Comparison of ENCODE assay signal across 10 mouse cellular contexts in the genomic region with DNA sequence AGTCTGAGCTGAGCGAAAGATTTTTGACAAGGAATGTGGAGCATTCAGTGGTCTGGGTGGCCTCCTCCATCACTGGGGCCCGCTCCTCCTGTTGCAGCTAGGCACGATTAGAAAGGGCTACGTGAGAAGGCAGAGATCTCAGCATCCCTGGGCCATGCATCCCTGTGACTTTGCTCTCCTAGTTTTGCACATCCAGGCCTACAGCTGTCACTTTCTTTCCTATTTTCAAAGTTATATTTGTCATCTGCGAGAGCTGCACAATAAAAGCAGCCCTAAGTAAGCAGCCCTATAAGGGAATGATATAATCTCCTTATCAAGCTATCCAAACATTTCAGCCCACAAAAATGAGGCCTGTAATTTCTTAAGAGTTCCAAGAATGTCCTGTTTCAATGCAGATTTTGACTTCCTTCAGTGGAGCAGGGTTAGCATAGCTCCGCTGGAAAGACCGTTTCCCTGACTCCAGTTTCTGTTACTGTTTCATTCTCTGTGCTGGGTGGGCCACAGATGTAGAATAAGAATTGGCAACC.
DNase-seq lines count a peak whose midpoint lies in the region; ATAC-seq and TF ChIP-seq lines count a peak whose summit lies in the region.
"Had no signal": no experiment of that assay in that cellular context is flagged by ENCODE, and none has a peak within 500 bp of the region (broad histone marks: within the 10 kb centered on the region; RNA-seq: fewer than 3 reads in every experiment).

No protein-coding gene starts in this region.

- H3K27me3 ChIP-seq in heart, embryonic 10.5 days (ENCODE audit: insufficient read depth, poor library complexity, severe bottlenecking), result no peaks in the 10 kb centered on the region
- H3K27me3 ChIP-seq in embryonic facial prominence, embryonic 15.5 days, result no peaks in the 10 kb centered on the region
- H3K27me3 ChIP-seq in myocyte (ENCODE audit: control insufficient read depth, insufficient read depth, insufficient read length), result no peaks in the 10 kb centered on the region

- no peaks in the 10 kb centered on the region for H3K36me3 ChIP-seq in heart, embryonic 10.5 days
- H3K36me3 ChIP-seq in embryonic facial prominence, embryonic 15.5 days, result no peaks in the 10 kb centered on the region
- peaks cover 2% of the 10 kb centered on the region for H3K36me3 ChIP-seq in myocyte (ENCODE audit: control insufficient read depth, insufficient read depth)

- 45% methylated on average over 7 of the region's 7 CpGs for WGBS in heart, embryonic 10.5 days
- WGBS in embryonic facial prominence, embryonic 15.5 days, result 27% methylated on average over 7 of the region's 7 CpGs

- H3K4me1 ChIP-seq in heart, embryonic 10.5 days, result peaks cover 16% of the 10 kb centered on the region; the same call in 1 of the 2 replicates
- peaks cover 3% of the 10 kb centered on the region; the same call in 1 of the 2 replicates for H3K4me1 ChIP-seq in embryonic facial prominence, embryonic 15.5 days

- peak; percentile 66 for ATAC-seq in embryonic facial prominence, embryonic 15.5 days (ENCODE audit: insufficient number of reproducible peaks, low FRiP score, low TSS enrichment, low read depth)
- ATAC-seq: CD4-positive, CD25-positive, alpha-beta regulatory T cell, adult 4 months had no signal

- peak; percentile 15 for TF ChIP-seq POLR2A in myocyte (IDR thresholded peaks at IDR 0.05; ENCODE audit: insufficient read length, low read depth)

- H3K27ac ChIP-seq in heart, embryonic 10.5 days, result peak overlapping the region; percentile 62
- peak overlapping the region; percentile 74 for H3K27ac ChIP-seq in embryonic facial prominence, embryonic 15.5 days (replicated peaks)
- H3K27ac ChIP-seq in left cerebral cortex, adult 2 months, result no peak overlapping the region

- no peak for DNase-seq in heart, embryonic 10.5 days (ENCODE audit: low spot score)
- no peak for DNase-seq in heart, postnatal 36 days
- peak; percentile 26 to 40 for DNase-seq in kidney, postnatal 4 days
- no peak for DNase-seq in kidney, adult 11 months
- no peak for DNase-seq in spleen, adult 12 weeks (ENCODE audit: low spot score)
- no peak for DNase-seq in left cerebral cortex, adult 2 months (ENCODE audit: extremely low spot score in 1 of 2, low spot score in 2 of 2)
- DNase-seq: cerebellum, adult 9-11 months had no signal

- no peak overlapping the region for H3K4me3 ChIP-seq in heart, embryonic 10.5 days
- H3K4me3 ChIP-seq in embryonic facial prominence, embryonic 15.5 days (replicated peaks), result no peak overlapping the region
- H3K4me3 ChIP-seq in myocyte, result no peak overlapping the region
- no peak overlapping the region for H3K4me3 ChIP-seq in left cerebral cortex, adult 2 months

- no peaks in the 10 kb centered on the region for H3K9me3 ChIP-seq in heart, embryonic 10.5 days
- no peaks in the 10 kb centered on the region for H3K9me3 ChIP-seq in embryonic facial prominence, embryonic 15.5 days (replicated peaks)

- intact Hi-C loops in heart, postnatal 36 days (cut with DNase I), result no loop called here
- intact Hi-C loops in left cerebral cortex, adult 2 months (cut with DNase I), result no loop called here

- no peak overlapping the region for H3ac ChIP-seq in myocyte (ENCODE audit: control insufficient read depth, insufficient read length)

- TF ChIP-seq CTCF in left cerebral cortex, adult 2 months (IDR thresholded peaks at IDR 0.05), result no peak

- H3K79me2 ChIP-seq in myocyte (ENCODE audit: control insufficient read depth, insufficient read depth), result peaks cover 29% of the 10 kb centered on the region

- H3K9ac ChIP-seq in embryonic facial prominence, embryonic 15.5 days, result no peak overlapping the region

- H3K4me2 ChIP-seq in embryonic facial prominence, embryonic 15.5 days (replicated peaks), result no peak overlapping the region
- H3K4me2 ChIP-seq in myocyte (ENCODE audit: low read depth), result peak overlapping the region; percentile 91

TF ChIP-seq in myocyte, 11 proteins besides CTCF, POLR2A, EP300 and RAD21:
- TF ChIP-seq TCF12 (IDR thresholded peaks at IDR 0.05; ENCODE audit: insufficient read depth, poor library complexity, severe bottlenecking) (no peak), MAX (IDR thresholded peaks at IDR 0.05; ENCODE audit: low read depth) (no peak), CEBPB (IDR thresholded peaks at IDR 0.05; ENCODE audit: insufficient read depth, poor library complexity, severe bottlenecking) (no peak), E2F4 (IDR thresholded peaks at IDR 0.05; ENCODE audit: insufficient read depth) (no peak), SRF (IDR thresholded peaks at IDR 0.05; ENCODE audit: control insufficient read depth, insufficient read length, low read depth) (peak; percentile 80), TCF3 (IDR thresholded peaks at IDR 0.05; ENCODE audit: insufficient read length, low read depth) (no peak), REST (IDR thresholded peaks at IDR 0.05; ENCODE audit: insufficient read depth, insufficient read length) (no peak), POLR2AphosphoS2 (IDR thresholded peaks at IDR 0.05; ENCODE audit: insufficient read length, low read depth) (peak; percentile 83), MYOD1 (IDR thresholded peaks at IDR 0.05; ENCODE audit: control insufficient read depth in 1 of 3, insufficient read length in 2 of 3, low read depth in 2 of 3) (peak; percentile 37 to 79 (median 73)), MYOG (IDR thresholded peaks at IDR 0.05; ENCODE audit: control insufficient read depth in 1 of 3, insufficient read depth in 1 of 3, insufficient read length in 2 of 3, low read depth in 2 of 3) (peak in 2 of 3 experiments; percentile 28 to 36), USF1 (IDR thresholded peaks at IDR 0.05; ENCODE audit: low read depth) (no peak)

Comparison
In these comparisons a context has a peak if more than half of its experiments do, and no peak if none do; other contexts are left out.
1. DNase-seq: peak in kidney, postnatal 4 days (2 of 2); none in heart, embryonic 10.5 days (single experiment), heart, postnatal 36 days (0 of 2), kidney, adult 11 months (single experiment), spleen, adult 12 weeks (single experiment) and left cerebral cortex, adult 2 months (0 of 2).